Mouse (Mus musculus): Measurements from ENCODE around the gene Jmjd8.
A peak's percentile ranks its signal among the peaks of the same experiment; 100 is the strongest.
"Not testable (repeated sequence)": the region's sequence is repeated elsewhere in the genome, so short reads cannot be mapped to it uniquely, and the experiment has no call there.

The Jmjd8 gene

DNA sequence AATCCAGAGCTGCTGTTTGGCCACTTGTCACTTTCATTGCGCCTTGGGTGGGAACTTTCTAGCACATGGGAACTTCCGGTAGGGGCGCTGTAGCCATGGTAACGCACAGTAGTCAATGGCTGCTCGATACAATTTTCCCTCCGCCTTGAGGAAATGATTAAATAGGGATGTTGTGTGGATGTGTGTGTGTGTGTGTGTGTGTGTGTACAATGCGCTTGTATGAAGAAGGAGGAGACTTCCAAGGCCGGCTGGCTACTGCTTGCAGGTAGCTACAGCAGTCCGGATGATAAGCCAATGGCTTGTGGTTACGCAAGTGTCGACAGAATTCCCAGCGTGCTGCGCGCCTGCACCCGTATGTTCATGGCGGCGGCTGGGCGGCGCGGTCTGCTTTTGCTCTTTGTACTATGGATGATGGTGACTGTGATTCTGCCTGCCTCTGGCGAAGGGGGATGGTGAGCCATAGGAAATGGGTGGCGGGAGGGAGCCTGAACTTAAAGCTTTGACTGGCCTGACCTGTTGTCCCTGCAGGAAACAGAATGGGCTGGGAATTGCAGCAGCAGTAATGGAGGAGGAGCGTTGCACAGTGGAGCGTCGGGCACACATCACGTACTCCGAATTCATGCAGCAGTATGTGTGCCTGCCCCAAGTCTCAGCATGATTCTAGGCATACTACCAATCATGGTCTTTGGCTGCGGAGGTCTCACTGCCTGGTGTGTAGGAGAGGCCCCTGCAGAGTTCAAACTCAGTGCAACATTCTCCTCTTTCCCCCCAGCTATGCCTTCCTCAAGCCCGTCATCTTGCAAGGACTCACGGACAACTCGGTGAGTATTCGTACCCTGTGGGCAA is at the start of gene Jmjd8:
Jmjd8 (plus strand) TSS at position 156 of the 846 bp plus-strand sequence.
- DNase-seq (ENCODE audit: low read depth, low spot score), result no peak

DNA sequence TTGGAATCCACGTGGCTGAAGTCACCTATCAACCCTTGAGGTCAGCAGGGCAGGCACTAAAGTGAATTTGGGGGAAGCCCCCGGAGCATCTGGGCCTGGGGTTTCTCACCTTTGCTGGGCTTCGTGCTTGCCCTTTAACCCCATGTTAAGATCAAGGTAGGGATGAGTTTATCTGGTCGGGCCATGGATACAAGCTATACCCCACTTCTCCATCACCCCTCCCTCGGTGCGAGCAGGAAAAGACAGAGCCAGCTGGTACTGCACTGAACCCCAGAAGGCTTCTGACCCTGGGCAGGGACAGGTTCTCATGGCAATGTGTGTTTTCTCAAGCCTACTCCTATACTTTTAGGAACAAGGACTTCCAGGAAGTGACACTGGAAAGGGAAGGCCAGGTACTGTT is 47.3 kb upstream of the Jmjd8 start:
- no peak for DNase-seq (ENCODE audit: low read depth, low spot score)

DNA sequence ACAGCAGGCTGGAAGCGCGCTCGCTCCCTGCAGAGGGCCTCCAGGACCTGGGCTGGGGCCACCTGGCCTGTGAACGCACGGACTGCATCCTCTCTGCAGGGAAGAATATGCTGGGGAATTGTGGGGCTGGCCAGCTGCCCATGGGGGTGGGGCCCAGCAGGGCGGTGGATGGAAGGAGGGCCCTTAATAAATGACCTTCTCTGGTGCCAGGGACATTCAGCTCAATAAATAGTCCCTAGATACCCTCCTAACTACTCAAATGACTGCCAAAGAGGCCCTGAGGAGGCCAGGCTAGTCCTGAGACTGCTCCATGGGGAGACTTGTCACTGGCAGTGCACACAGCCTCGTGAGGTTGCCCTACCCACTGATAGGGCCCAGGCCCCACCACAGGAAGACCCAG is 45.6 kb upstream of the Jmjd8 start:
- DNase-seq (ENCODE audit: low read depth, low spot score), result no peak

DNA sequence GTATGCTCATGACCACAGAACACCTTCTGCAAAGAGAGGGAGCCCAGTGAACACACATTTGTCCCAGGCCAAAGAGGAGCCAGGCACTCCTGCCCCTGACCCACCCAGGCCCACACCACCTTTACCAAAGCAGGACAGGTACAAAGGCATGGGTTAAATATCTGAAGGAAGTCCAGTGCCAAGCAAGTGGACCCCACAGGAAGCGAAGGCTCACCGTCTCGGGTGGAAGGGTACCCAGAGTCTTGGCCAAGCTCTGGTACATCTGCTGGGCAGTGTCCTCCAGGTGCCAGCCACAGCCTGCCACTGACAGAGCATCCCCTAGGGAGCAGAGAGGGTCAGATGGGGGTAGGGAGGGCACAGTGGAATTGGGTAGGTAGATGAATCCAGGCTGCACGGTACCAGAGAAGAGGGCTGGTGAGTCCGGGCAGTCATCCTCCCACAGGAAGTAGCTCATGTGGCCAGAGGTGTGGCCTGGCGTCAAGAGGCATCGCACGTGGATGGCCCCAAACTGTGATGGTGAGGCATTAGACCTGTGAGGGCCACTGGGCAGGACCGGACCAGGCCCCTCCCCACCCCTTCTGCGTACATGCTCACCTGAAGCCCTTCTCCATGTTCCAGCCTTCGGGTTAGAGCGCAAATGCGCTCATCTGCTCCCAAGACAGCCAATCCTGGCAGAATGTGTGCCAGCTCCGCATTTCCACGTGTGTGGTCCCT is 44.6 kb upstream of the Jmjd8 start:
- no peak for DNase-seq (ENCODE audit: low read depth, low spot score)

DNA sequence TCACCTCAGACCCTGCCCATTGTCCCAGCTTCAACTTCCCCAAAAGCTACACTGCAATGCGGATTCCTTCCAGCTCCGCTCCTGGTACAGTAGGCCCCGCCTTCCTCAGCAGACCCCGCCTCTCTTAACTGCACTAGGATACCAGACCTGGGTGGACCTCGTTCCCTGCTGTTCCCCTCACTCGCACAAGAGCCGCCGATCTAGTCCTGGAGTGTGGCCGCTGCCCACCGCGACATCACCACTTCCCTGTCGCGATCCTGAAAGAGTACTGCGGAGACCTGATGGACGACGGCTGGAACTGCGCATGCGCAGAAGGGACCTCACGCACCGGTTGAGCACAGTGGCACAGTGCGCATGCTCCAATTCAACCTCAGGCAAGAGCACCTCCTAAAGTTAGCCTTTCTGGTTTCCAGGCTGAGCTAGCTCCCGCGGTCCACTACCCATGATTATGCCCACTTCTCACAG is 43.4 kb upstream of the Jmjd8 start, which contains the start of gene Haghl:
Haghl (minus strand) TSS at position 393 of the 465 bp plus-strand sequence.
- peak; percentile 90 for DNase-seq (ENCODE audit: low read depth, low spot score)

DNA sequence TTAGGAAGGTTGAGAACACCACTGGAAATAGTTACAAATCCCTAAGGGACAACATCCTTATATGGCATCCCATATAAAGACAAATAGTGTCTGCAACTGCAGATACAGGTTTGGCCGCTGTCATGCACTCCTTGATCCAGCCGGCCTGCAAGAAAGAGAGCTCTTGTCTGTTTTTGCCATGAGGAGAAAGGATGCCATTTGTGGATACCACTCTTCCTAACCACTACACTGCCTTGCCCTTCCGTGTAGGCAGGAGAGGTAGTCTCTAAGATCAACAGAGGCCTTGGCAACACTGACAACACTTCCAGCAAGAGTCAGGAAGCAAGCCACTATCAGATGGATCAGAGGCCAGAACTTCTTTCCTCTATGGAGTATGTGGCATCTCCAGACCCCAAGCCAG is 42.4 kb upstream of the Jmjd8 start, which contains the start of gene Ccdc78:
Ccdc78 (plus strand) TSS at position 301 of the 400 bp plus-strand sequence.
- DNase-seq (ENCODE audit: low read depth, low spot score), result no peak

DNA sequence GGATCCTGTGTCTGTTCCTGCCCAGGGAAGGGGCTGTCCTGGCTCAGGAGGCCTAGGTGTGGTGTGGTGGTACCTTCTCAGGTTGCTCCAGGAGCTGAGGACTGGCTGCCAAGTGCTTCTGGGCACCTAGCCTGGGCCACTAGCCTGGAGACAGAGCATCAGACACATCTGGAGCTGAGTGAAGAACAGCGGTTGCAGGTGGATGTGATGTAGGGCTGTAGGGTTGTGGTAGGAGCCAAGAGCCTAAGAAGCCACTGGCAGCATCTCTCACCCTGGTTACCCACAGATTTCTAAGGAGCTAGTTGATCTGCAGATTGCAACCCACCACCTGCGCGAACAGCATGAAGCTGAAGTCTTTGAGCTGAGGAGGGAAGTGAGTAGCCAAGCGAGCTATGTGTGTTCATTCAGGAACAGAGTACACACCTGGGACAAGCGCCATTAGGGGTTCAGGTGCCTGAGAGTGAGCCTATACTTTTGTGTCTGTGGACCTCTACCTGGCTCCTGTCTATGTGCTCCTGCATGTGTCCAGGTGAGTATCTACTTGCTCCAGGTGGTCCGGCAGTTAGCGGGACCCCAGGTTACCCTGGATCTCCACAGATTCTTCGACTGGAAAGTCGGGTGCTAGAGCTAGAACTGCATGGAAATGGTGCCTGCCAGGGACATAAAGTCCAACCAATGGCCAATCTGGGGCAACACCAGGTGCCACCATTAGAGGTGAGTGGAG is 41.7 kb upstream of the Jmjd8 start:
- no peak for DNase-seq (ENCODE audit: low read depth, low spot score)

DNA sequence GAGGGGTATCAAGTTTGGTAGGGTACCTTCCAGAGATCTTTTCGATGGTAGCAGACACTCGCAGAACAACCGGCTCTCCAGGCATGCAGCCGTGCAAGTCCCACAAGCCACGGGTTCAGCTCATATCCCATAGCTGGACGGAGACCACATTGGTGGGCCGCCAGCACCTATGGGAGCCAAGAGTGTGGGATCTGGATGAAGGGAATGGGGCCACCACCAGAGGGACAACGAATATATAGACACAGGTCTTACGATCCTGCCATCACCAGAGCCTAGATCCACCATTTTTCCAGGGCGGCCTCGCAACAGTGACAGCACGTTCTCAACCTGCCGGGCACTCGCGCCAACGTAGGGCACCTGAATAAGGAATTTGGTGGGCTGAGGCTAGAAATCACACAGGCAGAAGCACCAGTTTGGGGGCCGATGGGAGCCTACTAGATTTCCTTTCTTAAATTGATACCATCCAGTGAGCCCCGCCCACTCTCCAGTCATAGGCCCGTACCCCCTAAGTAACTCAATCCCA is 37.3 kb upstream of the Jmjd8 start:
- no peak for DNase-seq (ENCODE audit: low read depth, low spot score)

DNA sequence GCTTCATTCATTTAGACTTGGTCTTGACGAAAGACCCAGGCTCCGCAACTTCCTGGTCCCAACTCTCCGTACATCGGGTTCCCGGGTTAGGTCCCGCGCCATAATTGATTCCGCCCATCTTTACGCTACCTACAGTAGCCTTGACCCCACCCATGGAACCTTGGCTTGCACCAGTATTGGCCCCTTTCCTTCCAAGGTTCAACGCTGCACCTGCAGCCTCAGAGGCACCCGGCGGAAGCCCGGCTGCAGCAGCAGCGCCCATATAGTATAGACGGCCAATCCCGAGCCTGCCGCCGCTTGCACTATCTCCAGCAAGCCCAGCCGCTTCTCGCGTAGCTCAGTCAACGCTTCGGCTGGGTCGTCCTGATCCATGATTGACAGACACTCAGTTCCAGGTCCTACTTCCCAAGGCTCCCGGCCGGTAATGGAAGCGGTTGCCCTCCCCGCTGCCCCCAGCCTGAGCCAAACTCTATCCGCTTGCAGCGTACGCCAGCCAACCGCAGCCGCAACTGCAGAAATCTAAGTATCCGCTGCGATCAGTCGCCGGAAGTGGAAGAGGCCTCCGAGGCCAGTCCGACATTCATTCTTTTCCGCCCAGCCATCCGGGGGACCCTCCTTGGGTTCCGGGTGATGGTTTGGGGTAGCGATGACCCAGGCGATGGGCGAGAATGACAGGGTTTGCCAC is 36.7 kb upstream of the Jmjd8 start:
- DNase-seq (ENCODE audit: low read depth, low spot score), result no peak

DNA sequence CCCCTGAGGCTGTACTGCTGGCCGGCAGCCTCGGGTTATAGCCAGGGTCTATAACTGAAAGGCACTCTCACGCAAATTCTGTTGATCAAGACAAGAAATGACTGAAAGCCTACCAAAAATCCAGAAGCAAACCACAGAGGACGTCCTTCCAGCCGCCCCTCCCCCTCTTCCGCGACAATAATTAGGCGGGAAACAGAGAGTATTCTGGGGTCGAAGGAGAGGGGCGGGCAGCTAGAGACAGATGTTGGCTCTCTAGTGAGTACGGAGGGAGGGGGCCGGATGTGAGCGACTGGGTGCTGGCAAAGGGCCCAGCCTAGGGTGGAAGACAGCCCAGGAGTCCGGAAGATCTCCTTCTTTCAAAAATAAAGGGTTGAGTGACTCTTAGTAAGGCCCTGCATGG is 36.1 kb upstream of the Jmjd8 start, which contains the start of gene Fam173a:
Fam173a (minus strand) TSS at position 287 of the 400 bp plus-strand sequence.
- no peak for DNase-seq (ENCODE audit: low read depth, low spot score)

DNA sequence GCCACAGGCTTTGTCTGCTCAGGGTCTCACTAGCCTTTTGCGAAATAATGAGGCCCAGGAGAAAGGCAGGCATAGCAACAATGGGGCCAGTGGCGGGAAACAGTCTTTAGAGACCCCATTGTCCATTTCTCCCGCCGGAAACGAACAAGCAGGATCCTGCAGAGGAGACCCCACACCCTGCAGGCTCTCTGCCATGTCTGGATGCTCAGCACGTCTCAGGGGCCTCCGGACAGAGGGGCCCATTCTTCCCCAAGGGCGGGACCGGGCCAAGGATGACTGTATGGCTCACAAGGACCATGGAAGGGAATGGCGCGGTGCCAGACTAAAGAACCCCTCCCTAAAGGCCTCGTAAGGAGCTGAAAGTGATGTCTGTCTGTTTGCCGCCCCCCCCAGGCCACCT is 34.5 kb upstream of the Jmjd8 start:
- no peak for DNase-seq (ENCODE audit: low read depth, low spot score)

DNA sequence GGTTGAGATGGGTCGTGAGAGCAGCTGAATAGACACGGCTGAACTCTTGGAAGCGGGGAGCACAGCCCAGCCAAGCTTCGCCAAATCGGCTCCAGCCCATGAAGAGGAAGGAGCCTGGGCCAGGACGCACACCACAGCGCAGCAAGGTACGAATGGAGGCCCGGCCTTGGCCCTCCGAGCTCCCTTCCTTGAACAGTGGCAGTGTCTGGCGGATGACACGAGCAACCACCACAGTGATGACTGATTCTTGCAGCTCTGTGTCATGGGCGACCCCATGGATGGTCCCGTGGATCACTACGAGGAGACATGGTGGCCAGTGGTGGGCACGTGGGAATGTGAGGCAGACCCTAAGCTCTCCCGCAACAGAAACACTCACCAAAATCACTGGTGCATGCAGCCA is 33.7 kb upstream of the Jmjd8 start:
- DNase-seq (ENCODE audit: low read depth, low spot score), result no peak

DNA sequence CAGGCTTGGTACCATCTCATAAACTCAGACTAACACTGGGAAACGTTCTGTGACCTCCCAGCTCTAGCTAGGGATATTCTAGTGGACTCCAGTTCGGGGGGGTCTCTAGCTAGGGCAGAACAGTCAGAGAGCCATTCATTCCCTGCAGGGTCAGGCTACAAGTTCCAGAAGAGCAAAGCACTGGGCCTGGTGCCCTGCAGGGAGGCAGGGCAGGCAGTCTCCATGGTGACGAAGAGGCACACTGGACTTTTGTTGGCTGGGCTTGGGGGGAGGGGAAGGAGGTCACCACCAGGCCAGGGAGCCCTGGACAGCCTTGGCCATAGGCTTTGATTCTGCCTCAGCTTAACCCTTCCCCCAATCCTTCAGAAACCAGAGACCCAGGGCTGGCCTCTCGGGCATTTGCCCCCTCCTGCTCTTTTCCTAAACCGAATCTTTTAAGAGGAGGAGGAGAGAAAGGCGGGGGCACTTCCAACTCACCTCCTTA is 33.0 kb upstream of the Jmjd8 start, which contains the start of gene AC134908.4:
AC134908.4 (minus strand) TSS at position 51 of the 484 bp plus-strand sequence.
- DNase-seq (ENCODE audit: low read depth, low spot score), result no peak

DNA sequence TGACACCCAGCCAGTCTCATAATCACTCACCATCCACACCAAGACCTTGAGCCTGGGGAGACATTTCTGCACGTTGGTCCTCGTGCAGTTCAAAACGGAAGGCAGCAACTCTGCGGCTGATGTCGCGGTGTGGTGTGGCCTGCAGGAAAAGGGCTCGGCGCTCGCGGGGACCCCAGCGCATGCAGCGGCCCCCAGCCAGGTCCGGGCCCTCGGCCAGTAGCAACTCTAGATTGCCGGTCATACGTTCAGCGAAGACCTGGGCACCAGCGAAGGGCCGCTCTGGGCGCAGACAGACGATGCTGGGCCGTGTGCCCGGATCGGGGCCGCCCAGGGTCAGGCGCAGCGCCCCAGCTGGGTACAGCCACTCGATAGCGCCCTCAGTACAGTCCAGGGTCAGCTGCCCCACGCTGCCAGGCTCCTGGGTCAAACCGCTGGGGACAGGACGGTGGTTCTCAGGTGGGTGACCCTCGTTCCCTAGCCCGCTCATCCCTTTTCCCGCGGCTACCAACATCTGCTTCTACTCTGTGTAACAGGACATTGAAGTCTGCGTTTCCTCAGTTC is 32.4 kb upstream of the Jmjd8 start:
- no peak for DNase-seq (ENCODE audit: low read depth, low spot score)

DNA sequence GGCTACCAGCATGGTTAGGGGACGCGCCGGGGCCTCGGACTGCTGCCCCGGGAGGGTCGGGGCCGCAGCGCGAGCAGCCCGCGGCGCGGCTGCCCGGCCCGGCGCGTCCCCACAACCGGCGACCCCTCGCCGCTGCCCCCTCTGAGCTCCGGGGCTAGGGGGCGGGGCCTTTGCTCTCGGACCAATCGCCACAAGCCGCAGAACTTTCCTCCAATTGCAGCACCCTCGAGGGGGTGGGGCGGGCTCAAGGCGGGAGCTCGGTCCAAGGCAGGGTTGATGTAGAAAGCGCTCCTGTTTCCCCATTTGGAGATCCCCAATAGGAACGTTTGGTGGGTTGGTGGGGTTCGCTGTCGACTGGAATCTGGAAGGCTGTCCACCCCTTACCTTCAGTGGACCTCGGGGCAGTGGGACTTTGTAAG is 31.7 kb upstream of the Jmjd8 start, which contains the start of gene Metrn:
Metrn (minus strand) TSS at position 186 of the 419 bp plus-strand sequence.
- DNase-seq (ENCODE audit: low read depth, low spot score), result no peak

DNA sequence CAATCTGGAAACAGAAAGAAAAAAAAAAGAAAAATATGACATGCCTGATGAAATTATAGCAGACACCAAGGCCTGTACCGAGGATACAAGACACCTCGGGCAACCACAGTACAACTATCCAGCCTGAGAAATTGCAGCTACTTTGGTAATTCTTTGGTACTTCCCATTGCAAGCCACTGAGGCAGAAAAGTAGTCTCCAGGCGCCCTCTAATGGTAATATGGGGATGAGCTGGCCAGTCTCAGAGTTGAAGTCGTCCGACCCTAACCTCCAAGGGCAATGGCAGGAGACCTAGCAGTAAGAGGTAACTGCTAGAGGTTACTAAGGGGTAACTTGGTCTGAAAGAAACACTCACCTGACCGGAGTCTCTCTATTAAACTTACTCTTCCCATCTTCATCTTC is 27.6 kb upstream of the Jmjd8 start:
- no peak for DNase-seq (ENCODE audit: low read depth, low spot score)

DNA sequence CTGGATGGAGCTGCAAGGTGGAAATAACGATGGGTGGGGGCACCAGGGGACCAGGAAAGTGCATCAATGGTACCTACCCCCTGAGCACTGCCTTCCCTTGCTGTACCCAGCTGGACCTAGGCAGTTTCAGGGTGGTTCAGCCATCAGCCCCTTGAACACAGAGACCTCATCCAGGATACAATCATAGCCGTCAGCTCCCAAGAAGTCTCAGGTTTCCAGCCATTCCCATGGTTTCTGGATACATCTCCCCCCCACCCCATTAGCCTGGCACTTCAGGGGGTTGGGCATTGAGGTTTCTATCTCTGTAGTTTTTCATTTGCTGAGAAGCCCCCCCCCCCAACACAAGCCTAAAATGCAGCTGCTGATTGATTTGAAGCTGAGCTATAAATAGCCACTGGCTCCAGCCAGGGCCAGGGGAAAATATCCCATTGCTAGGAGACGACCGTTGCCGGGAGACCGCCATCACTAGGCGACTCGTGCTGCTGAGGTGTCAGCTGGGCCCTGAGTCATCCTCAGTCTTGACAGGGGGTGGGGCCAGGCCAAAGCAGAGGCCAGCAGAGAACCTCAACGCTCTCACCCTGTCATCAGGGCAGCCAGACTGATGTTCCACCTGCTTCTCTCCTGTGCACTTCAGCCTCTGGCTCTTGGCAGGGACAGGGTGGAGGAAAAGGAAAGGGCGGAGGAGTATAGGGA is 25.7 kb upstream of the Jmjd8 start:
- no peak for DNase-seq (ENCODE audit: low read depth, low spot score)

DNA sequence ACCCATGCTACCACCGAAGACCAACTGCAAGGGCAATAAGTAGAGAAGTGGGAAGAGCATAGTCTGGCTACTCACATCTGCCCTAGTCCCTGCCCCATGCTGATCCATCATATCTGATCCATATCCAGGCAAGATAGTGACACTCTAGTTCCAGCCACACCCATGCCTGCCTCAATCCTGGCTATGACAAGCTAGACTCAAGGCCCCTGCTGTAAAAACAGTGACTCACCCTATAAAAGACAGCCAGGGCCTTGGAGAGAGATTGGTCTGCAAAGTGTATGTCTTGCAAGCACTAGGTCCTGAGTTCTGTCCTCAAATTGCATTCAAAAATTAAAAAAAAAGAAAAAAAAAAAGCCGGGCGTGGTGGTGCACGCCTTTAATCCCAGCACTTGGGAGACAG is 22.2 kb upstream of the Jmjd8 start:
- no peak for DNase-seq (ENCODE audit: low read depth, low spot score)

DNA sequence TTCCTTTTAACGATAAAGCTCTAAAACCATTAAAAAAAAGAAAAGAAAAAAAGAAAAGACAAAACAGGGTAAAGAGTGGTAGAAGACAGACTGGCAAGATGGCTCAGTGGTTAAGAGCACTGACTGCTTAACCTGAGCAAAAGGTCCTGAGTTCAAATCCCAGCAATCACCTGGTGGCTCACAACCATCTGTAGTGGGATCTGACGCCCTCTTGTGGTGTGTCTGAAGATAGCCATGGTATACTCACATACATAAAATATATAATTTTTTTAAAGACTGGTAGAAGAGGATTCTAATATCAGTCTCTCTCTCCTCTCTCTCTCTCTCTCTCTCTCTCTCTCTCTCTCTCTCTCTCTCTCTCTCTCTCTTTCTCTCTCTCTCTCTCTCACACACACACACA is 21.2 kb upstream of the Jmjd8 start:
- not testable (repeated sequence) for DNase-seq (ENCODE audit: low read depth, low spot score)

DNA sequence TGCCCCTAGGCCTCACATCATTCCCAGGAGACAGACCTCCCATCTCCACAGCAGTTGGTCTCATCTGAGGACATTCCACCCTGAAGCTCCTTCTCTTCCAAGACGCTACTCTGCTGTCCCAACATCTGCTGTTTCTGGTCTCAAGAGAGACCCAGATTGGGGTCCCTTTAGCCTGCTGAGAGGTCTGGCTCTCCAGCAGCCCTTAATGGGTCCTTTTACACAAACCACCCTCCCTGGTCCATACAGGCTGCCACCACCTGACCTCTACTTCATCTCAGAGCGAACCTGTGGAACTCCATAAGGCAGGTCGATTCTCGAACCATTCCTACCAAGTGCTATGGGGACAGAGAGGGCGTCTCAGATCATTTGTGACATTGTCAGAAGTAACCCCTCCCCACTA is 20.6 kb upstream of the Jmjd8 start:
- no peak for DNase-seq (ENCODE audit: low read depth, low spot score)
